Mouse (Mus musculus) MEL (cell line): ENCODE measurements at regions not wholly inside any gene's neighbourhood (a gene's known extent, or its start where the extent isn't known, plus 50 kb on each side); places are given as distances from the start of the nearest gene placed in this dataset.

ENCODE experiments used
- CHD2 ChIP-seq: IDR thresholded peaks from 2 replicates; pipeline ENCODE4 v1.6.1; 2011; ENCODE audit warnings: low read length, improper control_type of control experiment
- CTCF ChIP-seq, 3 experiments: IDR thresholded peaks in 2 of 3; conservative IDR thresholded peaks in 1 of 3; 2 replicates each; pipeline ENCODE4 v1.5.1; 2011 to 2012; ENCODE audit warnings: low read length in 3 of 3, low read depth in 2 of 3, mild to moderate bottlenecking in 2 of 3, improper control_type of control experiment in 1 of 3, inconsistent platforms in 1 of 3, mixed read lengths in 1 of 3, moderate library complexity in 1 of 3; ENCODE audit not compliant: control insufficient read depth in 1 of 3, insufficient read depth in 1 of 3, poor library complexity in 1 of 3, severe bottlenecking in 1 of 3
- E2F4 ChIP-seq: IDR thresholded peaks from 2 replicates; pipeline ENCODE4 v1.6.1; 2011; ENCODE audit warnings: low read depth, low read length, improper control_type of control experiment, borderline replicate concordance
- GABPA ChIP-seq: IDR thresholded peaks from 2 replicates; pipeline ENCODE4 v1.6.1; 2012; ENCODE audit warnings: low read depth, mild to moderate bottlenecking, inconsistent platforms, low read length, improper control_type of control experiment, moderate library complexity
- HCFC1 ChIP-seq: IDR thresholded peaks from 2 replicates; pipeline ENCODE4 v1.6.1; 2012; ENCODE audit warnings: low read depth, mild to moderate bottlenecking, inconsistent platforms, low read length, improper control_type of control experiment, moderate library complexity
- MAFK ChIP-seq: IDR thresholded peaks from 2 replicates; pipeline ENCODE4 v1.6.1; 2011; ENCODE audit warnings: low read depth, mild to moderate bottlenecking, low read length, improper control_type of control experiment, borderline replicate concordance
- POLR2A ChIP-seq, 2 experiments: IDR thresholded peaks; 2 replicates each; pipeline ENCODE4 v1.6.1; 2011 to 2012; ENCODE audit warnings: low read length in 2 of 2, mild to moderate bottlenecking in 2 of 2, control low read depth in 1 of 2, improper control_type of control experiment in 1 of 2, low read depth in 1 of 2, moderate library complexity in 1 of 2; ENCODE audit not compliant: control insufficient read depth in 1 of 2, insufficient read depth in 1 of 2, poor library complexity in 1 of 2
- POLR2AphosphoS2 ChIP-seq: IDR thresholded peaks from 2 replicates; pipeline ENCODE4 v1.6.1; 2011; ENCODE audit warnings: low read length, improper control_type of control experiment

- TF ChIP-seq CTCF (IDR thresholded peaks at IDR 0.05 in 2 of 3, conservative IDR thresholded peaks at IDR 0.05 in 1 of 3; ENCODE audit: control insufficient read depth in 1 of 3, insufficient read depth in 1 of 3, low read depth in 2 of 3, low read length in 3 of 3, poor library complexity in 1 of 3, severe bottlenecking in 1 of 3) (no peak), E2F4 (no peak), CHD2 (no peak), HCFC1 (no peak), POLR2A (IDR thresholded peaks at IDR 0.05; ENCODE audit: control insufficient read depth in 1 of 2, insufficient read depth in 1 of 2, low read depth in 1 of 2, low read length in 2 of 2, poor library complexity in 1 of 2) (no peak), GABPA (no peak), POLR2AphosphoS2 (no peak), MAFK (no peak)
Observed at GRCm38 (mm10) chr9:84739266-84739665, 573.3 kb upstream of the Gm11114 start.
